Mouse (Mus musculus) embryonic facial prominence, embryonic 11.5 days (tissue): ENCODE data around the gene Fam172a. TPM values are rescaled to one million over a fixed set of nuclear protein-coding genes. Genes with fewer than 3 reads are reported as not detected.
A peak's percentile ranks its signal among the peaks of the same experiment; 100 is the strongest.

ENCODE experiments used
- ATAC-seq: fragments of 200-750 bp; cut with Nextera tagmentation; replicated peaks from 2 replicates; pipeline ENCODE4 v1.8.0; 2017; ENCODE audit warnings: low read depth; ENCODE audit not compliant: insufficient number of reproducible peaks, low FRiP score, low TSS enrichment
- DNase-seq: peaks from one replicate; pipeline ENCODE4 v3.0.0-alpha.2; 2015; ENCODE audit warnings: low spot score
- H3K27ac ChIP-seq: fragments of 300-500 bp; sonication (generic); replicated peaks from 2 replicates; pipeline ENCODE4 v1.5.1; 2014; ENCODE audit warnings: mild to moderate bottlenecking, low read depth, low read length, control low read depth
- H3K27me3 ChIP-seq: fragments of 300-500 bp; sonication (generic); 2 replicates; pipeline ENCODE4 v1.6.1; 2014; ENCODE audit warnings: mild to moderate bottlenecking, low read length, moderate library complexity, mixed read lengths; ENCODE audit not compliant: control insufficient read depth, insufficient read depth
- H3K36me3 ChIP-seq: fragments of 300-500 bp; sonication (generic); replicated peaks from 2 replicates; pipeline ENCODE4 v1.6.1; 2014; ENCODE audit warnings: low read depth, mild to moderate bottlenecking, low read length, moderate library complexity, mixed read lengths; ENCODE audit not compliant: control insufficient read depth, insufficient read depth
- H3K4me1 ChIP-seq: fragments of 300-500 bp; sonication (generic); 2 replicates; pipeline ENCODE4 v1.6.1; 2014; ENCODE audit warnings: low read length, mixed read lengths; ENCODE audit not compliant: control insufficient read depth, insufficient read depth
- H3K4me2 ChIP-seq: fragments of 300-500 bp; sonication (generic); 2 replicates; pipeline ENCODE4 v1.6.1; 2014; ENCODE audit warnings: low read depth, mild to moderate bottlenecking, control low read depth, low read length, moderate library complexity
- H3K4me3 ChIP-seq: fragments of 300-500 bp; sonication (generic); 2 replicates; pipeline ENCODE4 v1.5.1; 2014; ENCODE audit warnings: low read depth, low read length, control low read depth
- H3K9ac ChIP-seq: fragments of 300-500 bp; sonication (generic); replicated peaks from 2 replicates; pipeline ENCODE4 v1.6.1; 2014; ENCODE audit warnings: mild to moderate bottlenecking, control low read depth, low read length
- H3K9me3 ChIP-seq: fragments of 300-500 bp; sonication (generic); replicated peaks from 2 replicates; pipeline ENCODE4 v1.6.1; 2016; ENCODE audit warnings: mild to moderate bottlenecking, low read length, inconsistent platforms, mixed read lengths; ENCODE audit not compliant: control insufficient read depth
- WGBS: fragments of 180-500 bp; shearing (Covaris S2); extraction: QIAGEN DNeasy Blood & Tissue Kit; methylation state at CpG from one replicate; pipeline ENCODE4 v1.1.7; 2014; 5-methylcytosine and 5-hydroxymethylcytosine counted together
- polyA plus RNA-seq: library from polyadenylated mRNA; unstranded; fragments of >200 nt; fragmentation: Nextera tagmentation; extraction: Ambion mirVana; gene quantifications from 2 replicates; pipeline ENCODE4 v1.2.1, GENCODE M21; 2014

Gene Fam172a
- polyA plus RNA-seq, 1 experiment from 2014 or later: 39.6 TPM

DNA sequence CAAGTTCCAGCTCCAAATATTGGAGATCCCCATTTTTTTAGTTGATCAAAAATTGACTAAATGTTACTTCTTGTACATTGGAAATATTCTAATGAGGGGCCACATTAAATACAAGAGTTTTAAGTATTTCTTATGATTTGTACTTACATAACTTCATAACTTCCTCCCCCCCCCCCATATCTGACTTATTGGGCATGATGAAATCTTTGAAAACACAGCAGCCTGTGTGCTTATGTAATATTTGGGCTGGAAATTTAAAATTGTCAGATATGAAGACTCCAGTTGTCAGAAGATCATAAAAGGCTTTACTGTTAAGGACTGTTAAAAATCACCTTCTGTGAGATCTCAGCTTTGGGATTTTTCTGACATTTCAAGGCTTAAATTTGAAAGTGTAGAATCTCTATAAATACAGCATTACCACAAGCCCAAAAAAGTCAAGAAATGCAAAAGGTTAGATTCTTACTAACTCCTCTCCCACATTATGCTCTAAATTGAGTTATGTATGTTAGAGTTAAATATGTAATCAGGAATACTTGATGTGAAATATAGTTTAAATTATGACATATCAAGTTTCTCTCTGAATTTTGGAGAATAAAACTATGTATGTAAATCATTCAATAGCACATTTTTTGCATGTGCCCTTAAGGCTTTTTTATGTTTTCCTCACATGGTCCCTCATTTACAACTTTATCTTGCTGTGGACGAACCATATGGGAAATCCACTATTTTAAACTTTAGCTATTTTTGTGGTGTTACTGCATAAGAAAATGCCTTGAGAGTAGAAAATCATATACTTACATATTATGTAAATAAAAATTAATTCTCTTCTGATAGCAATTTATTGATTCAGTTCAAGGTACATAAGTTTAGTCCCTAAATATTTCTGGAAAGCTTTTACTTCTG lies 393.5 kb downstream of the Fam172a start:
- no peaks in the 10 kb centered on the region for H3K36me3 ChIP-seq
- H3K9ac ChIP-seq: no peak overlapping the region
- H3K27ac ChIP-seq: no peak overlapping the region
- H3K4me2 ChIP-seq: no peak overlapping the region
- 83% methylated on average over 1 of the region's 1 CpGs for WGBS
- no peak for DNase-seq
- H3K9me3 ChIP-seq: no peaks in the 10 kb centered on the region
- no peaks in the 10 kb centered on the region for H3K27me3 ChIP-seq
- no peak overlapping the region for H3K4me3 ChIP-seq
- H3K4me1 ChIP-seq: no peaks in the 10 kb centered on the region
- ATAC-seq: no peak

DNA sequence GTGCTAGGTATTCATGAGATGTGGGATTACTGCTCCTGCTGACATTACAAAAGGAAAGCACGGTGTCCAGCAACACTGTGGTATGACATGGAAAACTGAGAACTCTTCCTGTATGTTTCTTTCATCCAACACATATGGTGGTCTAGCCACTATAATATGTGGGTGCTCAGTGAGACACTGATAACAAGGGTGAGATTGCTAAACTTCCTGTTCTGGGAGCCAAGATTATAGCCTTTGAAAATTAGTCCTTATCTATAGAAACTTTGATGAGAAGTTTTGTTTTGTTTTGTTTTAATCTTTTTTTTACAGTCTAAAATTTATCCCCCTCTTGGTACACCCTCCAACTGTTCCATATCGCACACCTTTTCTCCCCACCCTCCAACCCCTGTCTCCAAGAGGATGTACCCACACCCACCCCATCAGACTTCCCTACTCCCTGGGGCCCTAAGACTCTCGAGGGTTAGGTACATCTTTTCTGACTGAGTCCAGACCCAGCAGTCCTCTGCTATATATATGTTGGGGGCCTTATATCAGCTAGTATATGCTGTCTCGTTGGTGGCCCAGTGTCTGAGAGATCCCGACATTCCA lies 397.1 kb downstream of the Fam172a start:
- Histone ChIP-seq H3K36me3 (no peaks in the 10 kb centered on the region), H3K4me2 (no peak overlapping the region), H3K27me3 (no peaks in the 10 kb centered on the region), H3K9ac (no peak overlapping the region), H3K4me1 (no peaks in the 10 kb centered on the region), H3K9me3 (no peaks in the 10 kb centered on the region), H3K4me3 (no peak overlapping the region), H3K27ac (no peak overlapping the region)
- no peak for ATAC-seq
- DNase-seq: no peak
- 76% methylated on average over 5 of the region's 5 CpGs for WGBS

DNA sequence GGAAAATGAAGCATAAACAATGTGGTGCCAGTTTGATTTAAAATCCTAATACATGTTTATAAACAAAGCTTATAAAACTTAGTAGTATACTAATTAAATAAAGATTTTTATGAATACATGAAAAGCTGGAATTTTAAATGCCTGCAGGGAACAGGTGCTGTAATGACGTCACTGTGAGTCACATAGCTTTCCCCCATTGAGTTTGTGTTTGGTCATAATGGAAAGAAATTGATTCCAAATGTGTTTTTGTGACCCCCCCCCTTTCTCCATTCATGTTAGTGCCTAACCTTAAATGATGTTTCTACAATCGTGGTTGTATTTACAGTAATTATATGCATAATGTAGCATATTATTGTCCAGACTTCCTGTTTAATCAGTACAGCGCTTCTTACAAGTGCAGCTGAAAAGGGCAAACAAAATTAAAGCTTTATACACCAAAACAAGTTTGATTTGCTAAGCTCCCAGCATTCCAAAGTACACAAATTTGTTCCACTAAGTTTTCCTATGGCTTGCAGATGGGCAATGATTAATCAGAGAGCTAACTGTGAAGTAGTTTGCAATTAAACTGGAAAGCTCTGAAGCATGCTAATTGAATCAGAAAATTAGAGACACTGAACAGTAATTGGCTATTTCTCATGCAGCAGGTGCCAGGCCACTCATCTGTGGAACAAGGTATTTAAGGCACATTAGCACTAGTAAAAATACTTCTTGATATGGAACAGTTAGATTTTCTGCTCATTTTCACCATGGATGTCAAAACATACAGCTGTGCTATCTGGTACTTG lies 398.1 kb downstream of the Fam172a start:
- H3K4me3 ChIP-seq: no peak overlapping the region
- no peaks in the 10 kb centered on the region for H3K36me3 ChIP-seq
- DNase-seq (peak; percentile 45), ATAC-seq (no peak)
- no peaks in the 10 kb centered on the region for H3K27me3 ChIP-seq
- 37% methylated on average over 3 of the region's 3 CpGs for WGBS
- no peak overlapping the region for H3K27ac ChIP-seq
- no peak overlapping the region for H3K4me2 ChIP-seq
- H3K9me3 ChIP-seq: no peaks in the 10 kb centered on the region
- H3K9ac ChIP-seq: no peak overlapping the region
- H3K4me1 ChIP-seq: no peaks in the 10 kb centered on the region

DNA sequence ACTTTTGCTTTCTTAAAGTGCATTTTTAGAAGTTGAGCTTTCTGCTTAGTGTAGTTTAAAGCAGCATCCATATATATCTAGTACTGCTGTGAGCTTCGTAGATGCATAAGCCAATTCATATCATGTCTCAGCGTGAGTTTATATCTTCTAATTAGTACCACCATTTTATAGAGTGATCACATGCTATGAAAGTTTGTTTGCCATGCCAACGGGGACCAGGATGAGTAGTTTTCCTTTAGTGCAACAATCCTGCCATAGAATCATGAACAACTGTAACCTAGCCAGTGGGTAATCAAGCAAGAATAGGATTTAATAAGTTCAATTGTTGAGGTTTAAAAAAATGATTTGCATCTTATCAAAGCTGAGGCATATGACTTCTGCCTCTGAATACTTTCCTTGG lies 398.8 kb downstream of the Fam172a start:
- ATAC-seq: no peak
- Histone ChIP-seq H3K4me1 (no peaks in the 10 kb centered on the region), H3K9me3 (no peaks in the 10 kb centered on the region), H3K27me3 (no peaks in the 10 kb centered on the region), H3K9ac (no peak overlapping the region), H3K4me2 (no peak overlapping the region), H3K36me3 (no peaks in the 10 kb centered on the region), H3K27ac (no peak overlapping the region), H3K4me3 (no peak overlapping the region)
- DNase-seq: no peak
- WGBS: 79% methylated on average over 3 of the region's 3 CpGs

DNA sequence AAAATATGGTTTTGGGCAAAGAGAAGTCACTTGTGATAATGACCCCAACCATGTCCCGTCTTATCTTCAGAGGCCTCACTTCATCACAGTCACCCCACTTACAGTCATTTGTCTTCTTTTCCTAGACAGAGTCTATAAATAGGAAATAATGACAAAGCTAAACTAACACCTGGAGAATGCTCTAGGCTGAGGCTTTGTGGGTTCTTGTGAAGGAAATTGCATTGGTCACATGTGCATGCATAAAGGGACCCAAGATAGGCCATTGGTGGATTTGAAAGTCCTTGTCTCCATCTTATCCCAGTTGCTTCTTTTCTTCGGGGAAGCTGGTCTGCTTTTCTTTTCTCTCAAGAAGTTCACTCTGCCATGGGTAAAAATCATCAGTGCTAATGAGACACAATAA lies 400.5 kb downstream of the Fam172a start:
- Histone ChIP-seq H3K4me1 (no peaks in the 10 kb centered on the region), H3K27me3 (no peaks in the 10 kb centered on the region), H3K36me3 (no peaks in the 10 kb centered on the region), H3K4me3 (no peak overlapping the region), H3K9ac (no peak overlapping the region), H3K4me2 (no peak overlapping the region), H3K27ac (no peak overlapping the region), H3K9me3 (no peaks in the 10 kb centered on the region)
- ATAC-seq (no peak), DNase-seq (no peak)
- 59% methylated on average over 2 of the region's 2 CpGs for WGBS

DNA sequence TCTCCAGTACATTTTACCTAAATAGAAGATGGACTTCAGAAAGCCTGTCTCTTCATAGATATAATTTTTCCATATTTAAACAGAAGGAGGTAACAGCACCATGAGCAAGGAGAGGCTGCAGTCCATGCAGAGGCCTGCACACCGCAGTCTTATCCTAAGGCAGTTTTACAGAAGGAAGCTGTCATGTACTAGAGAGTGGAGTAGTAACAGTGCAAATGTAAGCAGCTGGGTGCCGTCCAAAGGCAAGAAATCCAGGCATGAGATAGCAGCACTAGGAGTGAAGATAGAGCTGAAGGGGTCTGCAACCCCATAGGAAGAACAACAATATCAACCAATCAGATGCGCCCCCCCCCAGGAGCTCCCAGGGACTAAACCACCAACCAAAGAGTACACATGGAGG lies 403.0 kb downstream of the Fam172a start:
- 75% methylated on average over 3 of the region's 3 CpGs for WGBS
- Histone ChIP-seq H3K4me3 (no peak overlapping the region), H3K9me3 (no peaks in the 10 kb centered on the region), H3K36me3 (no peaks in the 10 kb centered on the region), H3K27ac (no peak overlapping the region), H3K4me2 (no peak overlapping the region), H3K4me1 (no peaks in the 10 kb centered on the region), H3K27me3 (no peaks in the 10 kb centered on the region), H3K9ac (no peak overlapping the region)
- ATAC-seq: no peak
- DNase-seq: no peak

DNA sequence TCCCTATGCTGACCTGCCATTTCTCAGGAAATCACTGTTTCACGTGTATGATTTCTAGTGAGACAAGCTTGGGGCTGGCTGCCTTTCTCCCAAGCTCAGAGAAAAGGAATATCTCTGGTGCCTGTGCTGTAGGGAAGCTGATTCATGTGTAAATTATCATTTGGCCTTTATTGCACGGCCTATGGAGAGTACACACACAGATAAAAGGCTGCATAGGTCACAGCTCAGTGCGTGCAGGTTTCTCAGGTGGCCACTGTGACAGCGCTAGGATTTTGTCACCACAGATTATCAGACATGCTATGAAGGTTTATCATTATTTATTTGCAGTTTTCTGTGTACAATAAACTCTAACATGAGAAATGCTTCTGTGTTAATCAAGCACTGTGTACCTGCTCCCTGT lies 408.8 kb downstream of the Fam172a start:
- no peak for DNase-seq
- H3K9ac ChIP-seq: no peak overlapping the region
- no peaks in the 10 kb centered on the region for H3K4me1 ChIP-seq
- H3K27ac ChIP-seq: no peak overlapping the region
- no peak for ATAC-seq
- no peaks in the 10 kb centered on the region for H3K9me3 ChIP-seq
- no peak overlapping the region for H3K4me2 ChIP-seq
- no peaks in the 10 kb centered on the region for H3K36me3 ChIP-seq
- no peaks in the 10 kb centered on the region for H3K27me3 ChIP-seq
- WGBS: 76% methylated on average over 4 of the region's 4 CpGs
- H3K4me3 ChIP-seq: no peak overlapping the region

DNA sequence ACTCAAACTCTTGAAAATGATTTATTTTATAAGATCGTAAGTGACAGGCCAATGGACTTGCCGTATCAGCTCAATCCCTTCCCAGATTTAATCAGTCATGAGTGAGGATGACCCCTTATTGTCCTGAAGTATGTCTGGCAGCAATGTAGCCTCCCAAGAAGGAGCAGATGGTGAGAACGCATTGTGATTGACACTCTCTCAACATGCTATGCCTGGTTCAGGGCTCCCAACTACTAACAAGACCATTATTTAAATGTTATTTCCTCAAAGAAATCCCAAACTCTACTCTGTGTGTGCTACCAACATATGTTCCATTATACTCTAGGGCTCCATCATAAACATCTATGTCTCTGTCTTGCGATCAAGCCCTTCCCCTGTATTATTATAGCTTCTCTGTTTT lies 412.1 kb downstream of the Fam172a start:
- Histone ChIP-seq H3K27ac (no peak overlapping the region), H3K4me3 (no peak overlapping the region), H3K4me2 (no peak overlapping the region), H3K36me3 (no peaks in the 10 kb centered on the region), H3K27me3 (no peaks in the 10 kb centered on the region), H3K9me3 (no peaks in the 10 kb centered on the region), H3K9ac (no peak overlapping the region), H3K4me1 (no peaks in the 10 kb centered on the region)
- no peak for DNase-seq
- no peak for ATAC-seq
- 91% methylated on average over 4 of the region's 4 CpGs for WGBS
